Mouse (Mus musculus) T-helper 17 cell (primary cell): Measurements from ENCODE around the gene Fkbp6.

Experiments used
- in situ Hi-C, 2 experiments: fragments of 300-600 bp; cut with MboI, MseI; formaldehyde crosslinking; loops; 1 replicate in 1 of 2; 2 replicates in 1 of 2; pipeline ENCODE4 v1.15.1; 2025; ENCODE audit warnings: high pct_unique_total_duplicates in 2 of 2

The Fkbp6 gene

GRCm38 (mm10) chr5:135242136-135242535 lies 107.7 kb downstream of the Fkbp6 start:
- in situ Hi-C loops, result no loop called here
